Mouse (Mus musculus) neural tube, embryonic 14.5 days (tissue): ENCODE results near the gene Fam129a. TPM values are rescaled to one million over a fixed set of nuclear protein-coding genes. Genes with fewer than 3 reads are reported as not detected.

Experiments
- ATAC-seq: fragments of 200-750 bp; cut with Nextera tagmentation; 2 replicates; pipeline ENCODE4 v1.8.0; 2017; ENCODE audit warnings: low read depth, mild to moderate bottlenecking, moderate TSS enrichment, moderate library complexity
- H3K27ac ChIP-seq: fragments of 300-500 bp; sonication (generic); 2 replicates; pipeline ENCODE4 v1.5.1; 2014; ENCODE audit warnings: low read depth, mild to moderate bottlenecking, control low read depth, low read length, moderate library complexity, mixed read lengths
- H3K27me3 ChIP-seq: fragments of 300-500 bp; sonication (generic); 2 replicates; pipeline ENCODE4 v1.6.1; 2014; ENCODE audit warnings: low read length; ENCODE audit not compliant: control insufficient read depth, insufficient read depth
- H3K36me3 ChIP-seq: fragments of 300-500 bp; sonication (generic); 2 replicates; pipeline ENCODE4 v1.6.1; 2014; ENCODE audit warnings: low read length, mixed read lengths; ENCODE audit not compliant: control insufficient read depth, insufficient read depth
- H3K4me1 ChIP-seq: fragments of 300-500 bp; sonication (generic); 2 replicates; pipeline ENCODE4 v1.6.1; 2014; ENCODE audit warnings: low read length; ENCODE audit not compliant: control insufficient read depth, insufficient read depth
- H3K4me2 ChIP-seq: fragments of 300-500 bp; sonication (generic); 2 replicates; pipeline ENCODE4 v1.6.1; 2014; ENCODE audit warnings: mild to moderate bottlenecking, low read depth, low read length, control low read depth
- H3K4me3 ChIP-seq: fragments of 300-500 bp; sonication (generic); 2 replicates; pipeline ENCODE4 v1.5.1; 2014; ENCODE audit warnings: low read depth, low read length, control low read depth, mixed read lengths
- H3K9ac ChIP-seq: fragments of 300-500 bp; sonication (generic); replicated peaks from 2 replicates; pipeline ENCODE4 v1.6.1; 2014; ENCODE audit warnings: low read depth, mild to moderate bottlenecking, control low read depth, low read length, mixed read lengths
- H3K9me3 ChIP-seq: fragments of 300-500 bp; sonication (generic); 2 replicates; pipeline ENCODE4 v1.6.1; 2016; ENCODE audit warnings: low read length; ENCODE audit not compliant: control insufficient read depth
- WGBS: fragments of 180-500 bp; shearing (Covaris S2); extraction: QIAGEN DNeasy Blood & Tissue Kit; methylation state at CpG from one replicate; pipeline ENCODE4 v1.1.7; 2014; 5-methylcytosine and 5-hydroxymethylcytosine counted together
- polyA plus RNA-seq: library from polyadenylated mRNA; unstranded; fragments of >200 nt; fragmentation: Nextera tagmentation; extraction: Ambion mirVana; gene quantifications from 2 replicates; pipeline ENCODE4 v1.2.1, GENCODE M21; 2014

Gene Fam129a
- polyA plus RNA-seq, 1 experiment from 2014 or later = 2.4 TPM

DNA sequence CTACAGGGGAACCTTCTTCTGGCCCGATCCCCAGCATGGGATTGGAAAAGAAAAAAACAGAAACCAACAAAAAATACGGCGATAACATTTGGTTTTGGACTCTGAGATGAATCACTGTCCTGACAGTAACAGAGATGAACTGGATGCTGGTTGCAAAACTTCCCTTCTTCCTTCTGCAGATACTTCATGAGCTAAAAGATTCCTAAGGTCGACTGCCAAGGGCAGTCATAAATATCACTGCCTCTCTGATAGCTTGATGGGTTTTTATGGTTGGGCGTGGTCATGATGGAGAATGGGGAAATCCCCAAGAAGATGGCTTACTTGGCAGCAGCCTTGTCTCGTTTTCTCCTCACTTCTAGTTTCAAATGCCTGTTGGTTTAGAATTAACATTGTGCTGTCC is 92.0 kb downstream of the Fam129a start:
- no peaks in the 10 kb centered on the region for H3K27me3 ChIP-seq

DNA sequence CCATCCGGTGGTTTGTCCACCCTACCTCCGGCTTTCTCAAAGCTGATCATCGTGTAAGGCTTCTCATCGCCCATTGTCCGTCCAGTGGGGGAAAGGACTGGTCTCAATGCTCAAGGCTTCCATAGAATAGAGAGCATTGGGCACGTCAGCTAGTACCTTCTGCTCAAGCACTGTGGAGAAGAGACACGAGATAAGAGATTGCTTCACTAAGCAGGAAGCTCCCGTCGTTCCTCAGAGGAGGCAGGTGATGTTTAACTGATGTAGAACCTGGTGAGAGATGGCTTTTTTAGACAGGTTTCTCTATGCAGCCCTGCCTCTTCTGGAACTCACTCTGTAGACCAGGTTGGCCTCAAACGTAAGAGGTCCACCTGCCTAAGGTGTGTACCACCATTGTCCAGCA is 93.4 kb downstream of the Fam129a start:
- Histone ChIP-seq H3K9me3 (no peaks in the 10 kb centered on the region), H3K4me1 (no peaks in the 10 kb centered on the region), H3K9ac (no peak overlapping the region), H3K27me3 (no peaks in the 10 kb centered on the region), H3K4me2 (no peak overlapping the region), H3K36me3 (no peaks in the 10 kb centered on the region), H3K27ac (no peak overlapping the region), H3K4me3 (no peak overlapping the region)
- WGBS = 96% methylated on average over 10 of the region's 10 CpGs
- no peak for ATAC-seq

More for the DNA sequence above, 92.0 kb downstream of the Fam129a start:
- no peak for ATAC-seq
- Histone ChIP-seq H3K27ac (no peak overlapping the region), H3K9me3 (no peaks in the 10 kb centered on the region), H3K4me1 (no peaks in the 10 kb centered on the region), H3K36me3 (no peaks in the 10 kb centered on the region), H3K4me3 (no peak overlapping the region), H3K4me2 (no peak overlapping the region), H3K9ac (no peak overlapping the region)
- WGBS = 72% methylated on average over 6 of the region's 6 CpGs

GRCm38 (mm10) chr1:151664837-151665431 is 93.9 kb downstream of the Fam129a start:
- Histone ChIP-seq H3K4me1 (no peaks in the 10 kb centered on the region), H3K27ac (no peak overlapping the region), H3K27me3 (no peaks in the 10 kb centered on the region), H3K9me3 (no peaks in the 10 kb centered on the region), H3K4me3 (no peak overlapping the region), H3K36me3 (no peaks in the 10 kb centered on the region), H3K4me2 (no peak overlapping the region), H3K9ac (no peak overlapping the region)
- no peak for ATAC-seq
- WGBS = 92% methylated on average over 7 of the region's 7 CpGs

DNA sequence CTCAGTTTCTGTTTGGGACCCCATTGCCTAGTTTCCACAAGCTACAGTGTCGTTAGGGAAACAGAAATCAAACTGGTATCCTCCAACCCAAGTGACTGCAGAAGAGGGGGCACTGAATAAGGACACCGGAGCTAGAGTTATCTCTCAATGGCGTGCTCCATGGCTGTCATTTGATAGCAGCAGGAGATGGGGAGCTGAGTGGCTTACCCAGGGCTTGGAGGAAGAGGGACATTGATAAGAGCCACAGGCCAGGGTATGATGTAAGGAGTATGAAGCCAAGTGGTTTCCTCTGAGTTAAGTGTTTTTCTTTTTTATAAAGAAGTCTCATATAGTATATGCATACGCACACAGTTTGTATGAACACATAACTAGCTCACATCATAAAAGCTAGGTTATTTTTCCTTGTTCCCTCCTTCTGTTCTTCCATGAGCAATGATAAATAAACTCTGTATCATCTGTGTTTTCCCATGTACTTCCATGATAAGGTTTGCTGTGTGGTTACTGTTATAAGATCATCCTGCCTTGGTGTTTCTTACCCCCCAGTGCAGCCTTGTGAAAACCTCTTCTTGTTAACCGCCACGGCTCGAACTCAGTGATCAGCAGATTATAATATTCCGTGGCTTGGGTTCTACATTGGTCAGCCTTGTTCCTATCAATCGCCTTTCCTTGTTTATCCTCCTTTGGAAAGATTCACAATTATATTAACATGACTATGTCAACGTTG is 96.5 kb downstream of the Fam129a start:
- Histone ChIP-seq H3K4me2 (no peak overlapping the region), H3K27me3 (no peaks in the 10 kb centered on the region), H3K4me3 (no peak overlapping the region), H3K9me3 (no peaks in the 10 kb centered on the region), H3K27ac (no peak overlapping the region), H3K9ac (no peak overlapping the region), H3K36me3 (no peaks in the 10 kb centered on the region), H3K4me1 (no peaks in the 10 kb centered on the region)
- WGBS = 92% methylated on average over 10 of the region's 10 CpGs
- no peak for ATAC-seq

DNA sequence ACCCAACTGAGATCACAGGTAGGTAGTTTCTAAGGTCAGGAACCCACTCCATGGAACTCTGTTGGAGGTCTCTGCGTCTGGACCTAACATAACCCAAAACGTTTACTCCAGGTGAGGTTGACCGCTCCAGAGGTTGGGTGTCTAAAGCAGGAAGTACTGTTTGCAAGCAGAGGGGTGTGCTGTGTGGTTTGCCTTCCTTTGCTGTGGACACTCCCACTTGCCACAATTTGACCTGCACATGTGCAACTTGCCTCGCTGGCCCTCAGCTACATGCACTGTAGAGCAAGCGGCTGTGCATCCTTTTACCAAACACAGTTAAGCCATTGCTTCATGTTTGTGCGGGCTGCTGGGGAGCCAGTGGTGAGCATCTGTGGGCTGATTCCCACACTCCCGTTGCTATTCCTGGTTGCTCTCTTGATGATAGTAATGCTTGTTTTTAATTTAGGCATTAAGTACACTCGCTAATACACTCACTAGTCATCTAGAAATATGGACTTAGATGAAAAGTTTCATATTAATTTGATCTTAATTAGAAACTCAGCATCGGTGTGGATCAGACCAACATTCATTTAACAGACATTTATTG is 99.1 kb downstream of the Fam129a start:
- Histone ChIP-seq H3K27ac (no peak overlapping the region), H3K4me1 (no peaks in the 10 kb centered on the region), H3K9me3 (no peaks in the 10 kb centered on the region), H3K4me3 (no peak overlapping the region), H3K36me3 (no peaks in the 10 kb centered on the region), H3K4me2 (no peak overlapping the region), H3K9ac (no peak overlapping the region), H3K27me3 (no peaks in the 10 kb centered on the region)
- peak; percentile 50; the same call in 1 of the 2 replicates for ATAC-seq
- WGBS = 78% methylated on average over 9 of the region's 9 CpGs

- ATAC-seq = no peak
- no peaks in the 10 kb centered on the region for H3K27me3 ChIP-seq
These were observed 104.7 kb downstream of the Fam129a start for GRCm38 (mm10) chr1:151675684-151676083.

GRCm38 (mm10) chr1:151677185-151677809 is 106.3 kb downstream of the Fam129a start:
- ATAC-seq = no peak
- H3K9ac ChIP-seq = no peak overlapping the region
- 44% methylated on average over 3 of the region's 4 CpGs for WGBS
- no peak overlapping the region for H3K27ac ChIP-seq
- no peaks in the 10 kb centered on the region for H3K27me3 ChIP-seq
- H3K9me3 ChIP-seq = no peaks in the 10 kb centered on the region
- H3K4me1 ChIP-seq = no peaks in the 10 kb centered on the region
- no peak overlapping the region for H3K4me2 ChIP-seq
- no peaks in the 10 kb centered on the region for H3K36me3 ChIP-seq
- H3K4me3 ChIP-seq = no peak overlapping the region

More at GRCm38 (mm10) chr1:151675684-151676083, 104.7 kb downstream of the Fam129a start:
- 62% methylated on average over 5 of the region's 5 CpGs for WGBS
- Histone ChIP-seq H3K36me3 (no peaks in the 10 kb centered on the region), H3K9me3 (no peaks in the 10 kb centered on the region), H3K4me3 (no peak overlapping the region), H3K9ac (no peak overlapping the region), H3K27ac (no peak overlapping the region), H3K4me2 (no peak overlapping the region), H3K4me1 (no peaks in the 10 kb centered on the region)

- ATAC-seq = no peak
These were observed 107.0 kb downstream of the Fam129a start for GRCm38 (mm10) chr1:151677975-151678374.

DNA sequence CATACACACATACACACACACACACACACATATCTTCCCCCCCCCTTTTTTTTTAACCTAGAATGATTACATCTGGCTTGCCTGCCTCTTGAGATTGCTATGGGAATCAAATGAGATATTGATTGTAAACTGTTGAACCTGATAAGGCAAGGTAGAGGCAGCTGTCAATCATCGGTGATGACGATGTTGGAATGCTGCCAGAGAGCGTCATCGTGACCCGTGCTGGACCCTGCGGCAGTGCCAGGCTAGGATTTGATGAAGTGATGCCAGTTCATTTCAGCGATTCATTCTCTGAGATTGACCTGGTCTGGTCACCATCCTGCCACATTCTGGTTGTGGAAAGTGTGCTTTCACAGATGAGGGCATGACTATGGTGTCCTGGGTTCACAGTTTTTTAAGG is 108.2 kb downstream of the Fam129a start:
- H3K36me3 ChIP-seq = no peaks in the 10 kb centered on the region
- no peaks in the 10 kb centered on the region for H3K9me3 ChIP-seq
- H3K27ac ChIP-seq = no peak overlapping the region
- no peak overlapping the region for H3K4me2 ChIP-seq
- ATAC-seq = no peak
- H3K27me3 ChIP-seq = no peaks in the 10 kb centered on the region
- H3K9ac ChIP-seq = no peak overlapping the region
- H3K4me1 ChIP-seq = peaks cover 2% of the 10 kb centered on the region; the same call in 1 of the 2 replicates
- WGBS = 95% methylated on average over 7 of the region's 7 CpGs
- no peak overlapping the region for H3K4me3 ChIP-seq

More at GRCm38 (mm10) chr1:151677975-151678374, 107.0 kb downstream of the Fam129a start:
- no peaks in the 10 kb centered on the region for H3K36me3 ChIP-seq
- no peak overlapping the region for H3K4me2 ChIP-seq
- H3K9ac ChIP-seq = no peak overlapping the region
- whole genome bisulfite sequencing = 55% methylated on average over 4 of the region's 4 CpGs
- H3K9me3 ChIP-seq = no peaks in the 10 kb centered on the region
- H3K4me1 ChIP-seq = no peaks in the 10 kb centered on the region
- no peaks in the 10 kb centered on the region for H3K27me3 ChIP-seq
- H3K27ac ChIP-seq = no peak overlapping the region
- H3K4me3 ChIP-seq = no peak overlapping the region
